Mouse (Mus musculus): Measurements from ENCODE around the gene Cox7a1.
A peak's percentile ranks its signal among the peaks of the same experiment; 100 is the strongest.

DNA sequence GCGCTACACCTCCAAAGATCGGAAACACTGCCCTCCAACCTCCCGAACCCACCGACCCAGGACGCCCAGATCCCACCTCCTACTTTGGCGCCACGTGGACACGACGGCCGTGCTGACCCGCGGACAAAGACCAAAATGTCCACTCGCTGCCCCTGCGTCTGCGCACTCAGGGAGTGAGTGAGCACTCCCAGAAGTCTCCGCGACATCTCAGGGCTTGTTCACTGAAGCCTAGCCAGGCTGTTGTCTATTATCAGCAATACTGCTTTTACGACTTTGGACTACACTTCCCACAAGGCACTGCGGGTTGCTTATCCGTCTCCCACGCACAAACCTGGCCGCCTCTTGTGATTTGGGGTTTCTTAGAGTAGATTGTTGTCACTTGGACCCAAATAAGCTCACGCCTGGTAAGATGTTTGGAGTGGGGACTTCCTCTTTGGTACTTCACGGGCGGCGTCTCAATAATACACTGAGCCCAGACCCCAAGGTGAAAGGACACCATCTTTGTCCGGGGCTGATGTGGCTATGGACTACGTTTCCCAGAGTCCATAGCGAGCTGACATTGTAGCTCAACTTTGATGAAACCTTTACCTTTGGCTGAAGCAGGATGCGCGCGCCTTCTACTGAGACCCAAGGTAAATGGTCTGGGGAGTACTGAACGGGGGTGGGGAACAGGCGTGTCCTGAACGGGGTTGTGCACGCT, 14.2 kb upstream of the Cox7a1 start, which contains the start of gene Zfp146:
- TF ChIP-seq CTCF (IDR thresholded peaks at IDR 0.05; ENCODE audit: borderline replicate concordance, control insufficient read depth, extremely low read depth, insufficient read depth, low read length, poor library complexity) (no peak), POLR2A (IDR thresholded peaks at IDR 0.05; ENCODE audit: control insufficient read depth, extremely low read depth, insufficient read depth, low read length, poor library complexity) (peak; percentile 63)

Data from thymus, adult 2 months (tissue).